Mouse (Mus musculus) midbrain, postnatal 0 days (tissue): Measurements from ENCODE around the gene Hmgb1. TPM values are rescaled to one million over a fixed set of nuclear protein-coding genes. Genes with fewer than 3 reads are reported as not detected.
"Not testable (repeated sequence)": the region's sequence is repeated elsewhere in the genome, so short reads cannot be mapped to it uniquely, and the experiment has no call there.

Source experiments
- ATAC-seq: fragments of 200-750 bp; cut with Nextera tagmentation; 2 replicates; pipeline ENCODE4 v1.8.0; 2017; ENCODE audit warnings: moderate number of reproducible peaks, mild to moderate bottlenecking, moderate TSS enrichment, moderate library complexity; ENCODE audit not compliant: low FRiP score
- DNase-seq: peaks from one replicate; pipeline ENCODE4 v3.0.0-alpha.2; 2015; ENCODE audit warnings: low spot score
- H3K27ac ChIP-seq: fragments of 300-500 bp; sonication (generic); 2 replicates; pipeline ENCODE4 v1.5.1; 2014; ENCODE audit warnings: low read depth, mild to moderate bottlenecking, low read length, mixed read lengths
- H3K27me3 ChIP-seq: fragments of 300-500 bp; sonication (generic); 2 replicates; pipeline ENCODE4 v1.6.1; 2014; ENCODE audit warnings: low read length, control low read depth, mixed read lengths; ENCODE audit not compliant: insufficient read depth
- H3K36me3 ChIP-seq: fragments of 300-500 bp; sonication (generic); 2 replicates; pipeline ENCODE4 v1.6.1; 2014; ENCODE audit warnings: low read length, control low read depth, mixed read lengths; ENCODE audit not compliant: insufficient read depth
- H3K4me1 ChIP-seq: fragments of 300-500 bp; sonication (generic); 2 replicates; pipeline ENCODE4 v1.6.1; 2014; ENCODE audit warnings: mild to moderate bottlenecking, control low read depth, antibody characterized with exemption, low read length, mixed read lengths; ENCODE audit not compliant: insufficient read depth
- H3K4me2 ChIP-seq: fragments of 300-500 bp; sonication (generic); 2 replicates; pipeline ENCODE4 v1.6.1; 2014; ENCODE audit warnings: low read depth, mild to moderate bottlenecking, low read length, mixed read lengths; ENCODE audit not compliant: poor library complexity, severe bottlenecking
- H3K4me3 ChIP-seq: fragments of 300-500 bp; sonication (generic); 2 replicates; pipeline ENCODE4 v1.5.1; 2014; ENCODE audit warnings: low read depth, mild to moderate bottlenecking, low read length, moderate library complexity
- H3K9ac ChIP-seq: fragments of 300-500 bp; sonication (generic); replicated peaks from 2 replicates; pipeline ENCODE4 v1.6.1; 2014; ENCODE audit warnings: mild to moderate bottlenecking, low read length, moderate library complexity, mixed read lengths; ENCODE audit not compliant: poor library complexity, severe bottlenecking
- H3K9me3 ChIP-seq: fragments of 300-500 bp; sonication (generic); 2 replicates; pipeline ENCODE4 v1.6.1; 2016; ENCODE audit warnings: low read length, control low read depth
- CTCF ChIP-seq: IDR thresholded peaks from 2 replicates; pipeline ENCODE4 v1.5.1; 2016; ENCODE audit warnings: antibody characterized with exemption, mild to moderate bottlenecking
- WGBS: fragments of 180-500 bp; shearing (Covaris S2); extraction: QIAGEN DNeasy Blood & Tissue Kit; methylation state at CpG from one replicate; pipeline ENCODE4 v1.1.7; 2014; 5-methylcytosine and 5-hydroxymethylcytosine counted together
- polyA plus RNA-seq: library from polyadenylated mRNA; unstranded; fragments of >200 nt; fragmentation: Nextera tagmentation; extraction: Ambion mirVana; gene quantifications from 2 replicates; pipeline ENCODE4 v1.2.1, GENCODE M21; 2015
- total RNA-seq: library from RNA; depleted of rRNA; stranded (reverse); fragments of >200 nt; gene quantifications from 2 replicates; pipeline ENCODE4 v1.2.3, GENCODE M21; 2014

Hmgb1 gene
- total and polyA plus RNA-seq, 2 experiments from 2014 or later, result 171 to 756 TPM

GRCm38 (mm10) chr5:149140336-149140735 lies 44.0 kb downstream of the Hmgb1 start:
- Histone ChIP-seq H3K4me2 (no peak overlapping the region), H3K27me3 (no peaks in the 10 kb centered on the region), H3K9me3 (no peaks in the 10 kb centered on the region), H3K36me3 (no peaks in the 10 kb centered on the region), H3K9ac (no peak overlapping the region), H3K27ac (no peak overlapping the region), H3K4me3 (no peak overlapping the region), H3K4me1 (no peaks in the 10 kb centered on the region)
- ATAC-seq (no peak), DNase-seq (no peak)
- WGBS, result 60% methylated on average over 9 of the region's 9 CpGs
- TF ChIP-seq CTCF, result no peak

DNA sequence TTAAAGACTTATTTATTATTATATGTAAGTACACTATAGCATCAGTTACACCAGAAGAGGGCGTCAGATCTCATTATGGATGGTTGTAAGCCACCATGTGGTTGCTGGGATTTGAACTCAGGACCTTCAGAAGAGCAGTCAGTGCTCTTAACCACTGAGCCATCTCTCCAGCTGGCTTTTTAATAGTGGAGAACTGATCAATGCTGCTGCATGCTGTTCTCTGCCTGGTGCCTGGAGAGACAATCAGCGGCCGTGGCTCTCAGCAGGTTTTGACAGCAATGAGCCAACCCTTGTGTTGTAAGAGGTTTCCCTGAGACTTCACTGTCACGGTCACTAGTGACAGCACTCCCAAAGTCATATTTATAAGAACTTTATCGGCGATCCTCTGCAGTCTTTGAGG lies 46.2 kb downstream of the Hmgb1 start:
- H3K4me3 ChIP-seq, ATAC-seq, H3K9ac ChIP-seq, H3K9me3 ChIP-seq, H3K4me1 ChIP-seq, H3K4me2 ChIP-seq, H3K27ac ChIP-seq, DNase-seq, H3K27me3 ChIP-seq, H3K36me3 ChIP-seq: not testable (repeated sequence)
- WGBS, result 87% methylated on average over 6 of the region's 6 CpGs

GRCm38 (mm10) chr5:149137447-149137846 lies 46.8 kb downstream of the Hmgb1 start:
- Histone ChIP-seq H3K4me2 (no peak overlapping the region), H3K9ac (no peak overlapping the region), H3K36me3 (no peaks in the 10 kb centered on the region), H3K27ac (no peak overlapping the region), H3K4me1 (no peaks in the 10 kb centered on the region), H3K27me3 (no peaks in the 10 kb centered on the region), H3K4me3 (no peak overlapping the region), H3K9me3 (no peaks in the 10 kb centered on the region)
- no peak for TF ChIP-seq CTCF
- WGBS, result 55% methylated on average over 3 of the region's 3 CpGs
- ATAC-seq, result no peak
- DNase-seq, result no peak

DNA sequence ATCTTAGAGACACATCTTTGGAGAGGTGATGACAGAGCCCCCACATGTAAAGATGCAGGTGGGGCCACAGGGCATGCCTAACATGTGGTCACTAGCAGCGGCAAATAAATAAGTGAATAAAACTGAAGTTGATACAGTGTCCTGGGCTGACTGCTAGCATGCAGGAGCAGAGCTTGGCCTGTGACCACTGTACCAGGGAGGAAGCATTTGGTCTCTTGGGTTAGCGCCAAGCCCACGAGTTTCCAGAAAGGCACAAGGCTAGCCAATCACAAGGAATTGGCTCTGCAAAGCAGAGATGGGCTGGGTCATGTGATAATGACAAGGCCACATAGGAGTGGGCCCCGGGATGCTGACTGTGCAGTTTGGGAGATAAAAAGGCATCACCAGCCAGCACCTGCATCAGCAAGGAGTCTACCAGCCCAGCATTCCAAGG lies 47.3 kb downstream of the Hmgb1 start:
- no peaks in the 10 kb centered on the region for H3K27me3 ChIP-seq
- WGBS, result 87% methylated on average over 4 of the region's 4 CpGs
- H3K9ac ChIP-seq, result no peak overlapping the region
- no peaks in the 10 kb centered on the region for H3K9me3 ChIP-seq
- no peak for TF ChIP-seq CTCF
- H3K4me3 ChIP-seq, result no peak overlapping the region
- DNase-seq, result peak; percentile 41
- H3K4me2 ChIP-seq, result no peak overlapping the region
- no peaks in the 10 kb centered on the region for H3K4me1 ChIP-seq
- no peak for ATAC-seq
- H3K27ac ChIP-seq, result no peak overlapping the region
- H3K36me3 ChIP-seq, result no peaks in the 10 kb centered on the region

DNA sequence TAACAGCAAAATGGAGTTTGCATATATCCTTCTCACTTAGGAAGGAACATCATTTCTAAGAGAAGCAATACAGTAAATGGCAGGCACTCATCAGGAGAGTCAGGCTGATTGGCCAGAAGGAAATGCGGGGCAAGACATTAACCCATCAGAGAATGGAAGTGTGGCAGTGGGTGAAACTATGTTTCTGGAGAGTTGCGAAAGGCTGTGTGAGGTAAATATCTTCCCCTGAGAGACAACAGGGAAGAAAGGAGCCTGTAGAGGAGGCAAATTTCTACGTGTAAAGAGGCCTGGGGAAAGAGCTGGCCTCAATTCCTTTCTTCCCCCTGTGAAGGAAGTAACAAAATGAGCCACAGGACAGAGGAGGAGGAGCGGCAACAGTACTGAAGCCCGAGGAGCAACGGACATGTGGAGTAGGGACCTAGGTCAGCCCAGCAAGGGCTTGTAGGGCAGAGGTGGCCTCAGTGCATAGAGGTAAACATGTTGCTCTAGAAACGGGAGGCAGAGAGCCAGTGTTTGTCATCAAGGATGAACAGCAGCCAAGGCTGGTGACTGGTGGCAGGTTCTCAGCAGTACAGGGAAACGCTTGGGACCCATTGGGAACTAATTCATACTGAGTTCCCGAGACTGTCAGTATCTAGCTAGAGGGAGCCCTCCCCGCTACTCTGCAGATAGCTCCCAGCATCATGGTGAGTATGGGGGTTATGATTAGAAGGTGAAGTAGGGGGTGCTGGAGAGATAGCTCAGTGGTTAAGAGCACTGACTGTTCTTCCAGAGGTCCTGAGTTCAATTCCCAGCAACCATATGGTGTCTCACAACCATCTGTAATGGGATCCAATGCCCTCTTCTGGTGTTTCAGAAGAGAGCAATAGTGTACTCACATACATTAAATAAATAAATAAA lies 48.6 kb downstream of the Hmgb1 start:
- no peaks in the 10 kb centered on the region for H3K4me1 ChIP-seq
- no peaks in the 10 kb centered on the region for H3K9me3 ChIP-seq
- ATAC-seq (no peak), DNase-seq (no peak)
- H3K27ac ChIP-seq, result no peak overlapping the region
- H3K36me3 ChIP-seq, result no peaks in the 10 kb centered on the region
- H3K4me2 ChIP-seq, result no peak overlapping the region
- H3K9ac ChIP-seq, result no peak overlapping the region
- H3K4me3 ChIP-seq, result no peak overlapping the region
- 82% methylated on average over 10 of the region's 10 CpGs for WGBS
- no peaks in the 10 kb centered on the region for H3K27me3 ChIP-seq
- TF ChIP-seq CTCF, result no peak

- DNase-seq, result no peak
- no peak overlapping the region for H3K9ac ChIP-seq
- H3K9me3 ChIP-seq, result no peaks in the 10 kb centered on the region
- H3K27ac ChIP-seq, result no peak overlapping the region
- no peak overlapping the region for H3K4me2 ChIP-seq
- TF ChIP-seq CTCF, result no peak
- H3K36me3 ChIP-seq, result no peaks in the 10 kb centered on the region
- 67% methylated on average over 10 of the region's 10 CpGs for WGBS
- no peak for ATAC-seq
- H3K27me3 ChIP-seq, result no peaks in the 10 kb centered on the region
- H3K4me3 ChIP-seq, result no peak overlapping the region
- H3K4me1 ChIP-seq, result no peaks in the 10 kb centered on the region
Measured at GRCm38 (mm10) chr5:149134751-149135454, 49.4 kb downstream of the Hmgb1 start.
